Mouse (Mus musculus) neural tube, embryonic 14.5 days (tissue): ENCODE data around the gene Tldc1. TPM values are rescaled to one million over a fixed set of nuclear protein-coding genes. Genes with fewer than 3 reads are reported as not detected.

ENCODE experiments used
- ATAC-seq: fragments of 200-750 bp; cut with Nextera tagmentation; 2 replicates; pipeline ENCODE4 v1.8.0; 2017; ENCODE audit warnings: low read depth, mild to moderate bottlenecking, moderate TSS enrichment, moderate library complexity
- H3K27ac ChIP-seq: fragments of 300-500 bp; sonication (generic); 2 replicates; pipeline ENCODE4 v1.5.1; 2014; ENCODE audit warnings: low read depth, mild to moderate bottlenecking, control low read depth, low read length, moderate library complexity, mixed read lengths
- H3K27me3 ChIP-seq: fragments of 300-500 bp; sonication (generic); 2 replicates; pipeline ENCODE4 v1.6.1; 2014; ENCODE audit warnings: low read length; ENCODE audit not compliant: control insufficient read depth, insufficient read depth
- H3K36me3 ChIP-seq: fragments of 300-500 bp; sonication (generic); 2 replicates; pipeline ENCODE4 v1.6.1; 2014; ENCODE audit warnings: low read length, mixed read lengths; ENCODE audit not compliant: control insufficient read depth, insufficient read depth
- H3K4me1 ChIP-seq: fragments of 300-500 bp; sonication (generic); 2 replicates; pipeline ENCODE4 v1.6.1; 2014; ENCODE audit warnings: low read length; ENCODE audit not compliant: control insufficient read depth, insufficient read depth
- H3K4me2 ChIP-seq: fragments of 300-500 bp; sonication (generic); 2 replicates; pipeline ENCODE4 v1.6.1; 2014; ENCODE audit warnings: mild to moderate bottlenecking, low read depth, low read length, control low read depth
- H3K4me3 ChIP-seq: fragments of 300-500 bp; sonication (generic); 2 replicates; pipeline ENCODE4 v1.5.1; 2014; ENCODE audit warnings: low read depth, low read length, control low read depth, mixed read lengths
- H3K9ac ChIP-seq: fragments of 300-500 bp; sonication (generic); replicated peaks from 2 replicates; pipeline ENCODE4 v1.6.1; 2014; ENCODE audit warnings: low read depth, mild to moderate bottlenecking, control low read depth, low read length, mixed read lengths
- H3K9me3 ChIP-seq: fragments of 300-500 bp; sonication (generic); 2 replicates; pipeline ENCODE4 v1.6.1; 2016; ENCODE audit warnings: low read length; ENCODE audit not compliant: control insufficient read depth
- WGBS: fragments of 180-500 bp; shearing (Covaris S2); extraction: QIAGEN DNeasy Blood & Tissue Kit; methylation state at CpG from one replicate; pipeline ENCODE4 v1.1.7; 2014; 5-methylcytosine and 5-hydroxymethylcytosine counted together
- polyA plus RNA-seq: library from polyadenylated mRNA; unstranded; fragments of >200 nt; fragmentation: Nextera tagmentation; extraction: Ambion mirVana; gene quantifications from 2 replicates; pipeline ENCODE4 v1.2.1, GENCODE M21; 2014

The Tldc1 gene
- polyA plus RNA-seq, 1 experiment from 2014 or later, result 8.1 TPM

DNA sequence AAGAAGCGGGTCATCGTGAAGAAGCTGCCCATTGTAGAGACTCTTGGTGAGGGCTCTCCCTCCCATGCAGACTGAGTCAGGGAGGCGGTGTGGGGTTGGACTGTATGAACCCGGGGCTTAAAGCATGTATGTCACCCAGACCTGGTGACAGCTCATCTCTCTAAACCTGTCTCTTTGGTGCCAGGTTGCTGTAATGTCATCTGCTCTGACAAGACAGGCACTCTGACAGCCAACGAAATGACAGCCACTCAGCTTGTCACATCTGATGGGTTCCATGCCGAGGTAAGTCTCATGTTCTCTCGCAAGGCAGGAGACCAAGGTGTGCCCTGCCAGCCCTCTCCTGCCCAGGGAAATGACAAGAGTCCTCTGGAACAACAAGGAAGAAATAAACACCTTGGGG is 35.8 kb downstream of the Tldc1 start:
- H3K36me3 ChIP-seq, result no peaks in the 10 kb centered on the region
- no peaks in the 10 kb centered on the region for H3K4me1 ChIP-seq
- no peak overlapping the region for H3K27ac ChIP-seq
- no peak overlapping the region for H3K4me3 ChIP-seq
- no peaks in the 10 kb centered on the region for H3K9me3 ChIP-seq
- no peak for ATAC-seq
- no peak overlapping the region for H3K4me2 ChIP-seq
- no peak overlapping the region for H3K9ac ChIP-seq
- H3K27me3 ChIP-seq, result no peaks in the 10 kb centered on the region
- WGBS, result 89% methylated on average over 7 of the region's 7 CpGs

DNA sequence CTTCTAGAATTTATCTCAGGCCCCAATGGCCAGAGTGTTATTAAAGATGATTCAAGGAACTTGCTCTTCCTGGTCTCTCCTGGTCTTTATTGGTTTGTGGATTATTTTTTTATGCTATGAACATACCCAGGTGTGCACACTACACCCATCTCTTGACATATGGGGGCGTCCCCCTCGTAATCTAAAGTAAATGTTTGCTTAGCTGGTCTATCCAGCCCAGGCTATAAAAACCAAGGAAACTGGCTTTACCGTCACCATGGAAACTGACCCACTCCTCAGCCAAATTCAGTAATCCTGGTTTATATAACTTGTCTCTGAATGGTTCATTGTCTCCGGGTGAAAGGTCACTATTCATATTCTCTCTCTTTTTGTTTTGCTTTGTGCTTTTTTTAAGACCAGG is 37.6 kb downstream of the Tldc1 start:
- H3K4me2 ChIP-seq, result no peak overlapping the region
- H3K27ac ChIP-seq, result no peak overlapping the region
- H3K9me3 ChIP-seq, result no peaks in the 10 kb centered on the region
- 60% methylated on average over 4 of the region's 4 CpGs for WGBS
- no peak overlapping the region for H3K9ac ChIP-seq
- ATAC-seq, result no peak
- H3K36me3 ChIP-seq, result no peaks in the 10 kb centered on the region
- no peaks in the 10 kb centered on the region for H3K27me3 ChIP-seq
- H3K4me1 ChIP-seq, result no peaks in the 10 kb centered on the region
- no peak overlapping the region for H3K4me3 ChIP-seq

DNA sequence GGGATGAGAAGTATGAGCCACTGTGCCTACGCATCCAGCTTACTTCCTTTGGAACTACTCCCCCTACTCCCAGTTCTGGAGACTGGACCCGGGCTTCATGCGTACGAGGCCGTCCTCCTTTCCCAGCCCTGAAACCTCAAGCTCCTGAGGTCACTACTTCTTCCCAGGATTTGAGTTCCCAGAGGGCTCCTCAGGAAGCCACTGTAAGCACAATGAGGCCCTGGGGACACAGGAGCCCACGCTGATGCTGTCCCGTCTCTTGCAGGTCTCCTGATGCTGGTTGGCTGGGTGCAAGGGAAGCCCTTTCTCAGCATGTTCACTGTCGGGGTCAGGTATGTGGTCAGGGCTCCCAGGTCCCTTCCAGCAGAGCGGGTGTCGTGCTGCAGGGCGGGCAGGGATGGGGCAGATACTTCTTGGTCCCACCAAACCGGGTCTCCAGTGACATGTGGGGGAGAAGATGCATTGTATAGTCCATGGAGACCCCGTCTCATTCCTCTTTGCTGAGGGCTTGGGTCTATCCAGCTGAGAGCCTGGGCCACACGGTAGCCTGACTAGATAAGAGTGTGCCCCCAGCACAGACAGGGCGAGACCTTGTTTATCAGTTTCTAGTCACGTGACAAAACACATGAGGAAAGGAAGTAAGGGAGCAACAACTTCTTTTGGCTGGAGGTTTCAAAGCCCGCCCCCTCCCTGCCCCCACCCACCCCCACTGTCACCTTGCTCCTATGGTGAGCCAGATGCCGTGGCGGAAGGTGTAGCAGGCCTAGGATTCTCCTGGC is 39.9 kb downstream of the Tldc1 start:
- H3K4me2 ChIP-seq, result no peak overlapping the region
- H3K4me1 ChIP-seq, result no peaks in the 10 kb centered on the region
- WGBS, result 79% methylated on average over 19 of the region's 19 CpGs
- no peaks in the 10 kb centered on the region for H3K9me3 ChIP-seq
- H3K27me3 ChIP-seq, result no peaks in the 10 kb centered on the region
- H3K36me3 ChIP-seq, result no peaks in the 10 kb centered on the region
- no peak for ATAC-seq
- H3K9ac ChIP-seq, result no peak overlapping the region
- no peak overlapping the region for H3K27ac ChIP-seq
- H3K4me3 ChIP-seq, result no peak overlapping the region

DNA sequence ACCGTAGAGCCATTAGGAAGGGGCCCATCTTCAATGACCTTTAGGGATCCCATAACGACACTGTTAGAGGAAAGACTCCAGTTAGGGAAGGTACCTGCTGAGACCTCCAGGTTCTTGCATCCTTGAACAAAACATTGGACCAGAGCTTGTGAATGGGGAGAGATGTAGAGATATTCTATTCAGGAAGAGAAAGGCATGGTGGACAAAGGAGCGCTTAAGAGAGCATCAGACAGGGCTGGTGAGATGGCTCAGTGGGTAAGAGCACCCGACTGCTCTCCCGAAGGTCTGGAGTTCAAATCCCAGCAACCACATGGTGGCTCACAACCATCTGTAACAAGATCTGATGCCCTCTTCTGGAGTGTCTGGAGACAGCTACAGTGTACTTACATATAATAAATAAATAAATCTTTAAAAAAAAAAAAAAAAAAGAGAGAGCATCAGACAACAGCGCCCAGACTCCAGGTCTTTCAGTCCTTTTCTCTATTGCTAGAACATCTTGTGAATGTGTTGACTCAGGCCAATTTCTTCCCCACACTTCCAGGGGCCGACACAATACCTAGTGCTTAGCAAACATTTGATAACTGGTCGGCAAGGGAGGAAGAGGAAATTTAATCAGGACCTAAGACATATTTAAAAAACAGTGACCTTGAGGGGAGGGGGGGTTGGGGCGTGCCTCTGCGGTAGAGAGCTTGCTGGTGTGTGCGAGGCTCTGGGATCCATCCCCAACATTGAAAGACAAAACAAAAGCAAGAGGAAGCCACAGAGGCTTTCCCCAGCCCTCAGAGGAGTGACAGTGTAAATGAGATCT is 40.9 kb downstream of the Tldc1 start:
- no peak for ATAC-seq
- no peak overlapping the region for H3K4me3 ChIP-seq
- no peak overlapping the region for H3K9ac ChIP-seq
- no peaks in the 10 kb centered on the region for H3K27me3 ChIP-seq
- H3K27ac ChIP-seq, result no peak overlapping the region
- WGBS, result 85% methylated on average over 11 of the region's 11 CpGs
- no peak overlapping the region for H3K4me2 ChIP-seq
- no peaks in the 10 kb centered on the region for H3K36me3 ChIP-seq
- H3K9me3 ChIP-seq, result no peaks in the 10 kb centered on the region
- H3K4me1 ChIP-seq, result no peaks in the 10 kb centered on the region

DNA sequence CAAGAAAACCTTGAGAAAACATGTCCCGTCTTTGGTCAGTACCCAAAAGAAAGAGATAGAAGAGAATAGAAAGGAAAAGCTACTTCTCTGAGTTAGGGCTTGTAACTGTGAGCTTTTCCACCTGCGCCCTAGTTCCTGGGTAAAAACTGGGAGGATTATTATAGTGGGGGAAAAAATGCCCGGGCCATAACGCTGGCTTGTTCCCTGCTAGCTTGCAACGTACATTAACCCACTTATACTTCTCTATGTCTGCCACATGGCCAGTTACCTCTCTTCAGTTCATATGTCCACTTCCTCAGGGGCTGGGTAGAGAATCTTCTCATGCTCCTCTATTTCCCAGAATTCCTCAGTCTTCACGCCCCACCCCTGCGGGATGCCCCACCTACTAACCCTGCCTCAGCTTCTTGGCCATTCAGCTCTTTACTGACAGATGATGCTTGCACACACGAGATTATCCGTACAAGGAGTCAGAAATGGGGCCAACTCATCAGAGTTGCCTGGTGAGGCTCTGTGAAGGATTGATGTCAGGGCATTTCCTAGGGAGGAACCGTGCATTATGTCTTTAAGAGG is 41.8 kb downstream of the Tldc1 start:
- no peak overlapping the region for H3K9ac ChIP-seq
- H3K4me3 ChIP-seq, result no peak overlapping the region
- no peaks in the 10 kb centered on the region for H3K27me3 ChIP-seq
- H3K9me3 ChIP-seq, result no peaks in the 10 kb centered on the region
- WGBS, result 88% methylated on average over 10 of the region's 10 CpGs
- ATAC-seq, result no peak
- no peak overlapping the region for H3K27ac ChIP-seq
- H3K4me2 ChIP-seq, result no peak overlapping the region
- H3K4me1 ChIP-seq, result no peaks in the 10 kb centered on the region
- H3K36me3 ChIP-seq, result no peaks in the 10 kb centered on the region

DNA sequence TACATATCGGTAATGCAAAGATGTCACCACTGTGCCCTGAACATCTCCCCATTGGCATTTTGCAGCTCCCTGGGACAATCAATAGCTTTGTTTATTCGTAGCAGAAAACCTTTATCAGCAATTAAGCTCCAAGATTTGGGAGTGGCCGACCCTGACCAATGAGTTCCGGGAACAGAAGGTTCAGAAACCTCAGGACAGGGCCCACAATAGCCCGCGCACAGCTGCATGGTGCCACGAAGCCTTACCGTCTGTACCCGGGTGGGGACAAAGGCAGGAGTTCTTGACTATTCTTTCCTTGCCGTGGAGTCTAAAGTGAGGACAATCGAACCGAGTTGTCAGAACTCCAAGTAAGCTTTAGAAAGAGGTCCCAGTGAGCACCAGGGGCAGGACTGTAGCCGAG is 46.1 kb downstream of the Tldc1 start:
- no peak for ATAC-seq
- H3K4me3 ChIP-seq, result no peak overlapping the region
- no peak overlapping the region for H3K27ac ChIP-seq
- 80% methylated on average over 13 of the region's 13 CpGs for WGBS
- no peaks in the 10 kb centered on the region for H3K4me1 ChIP-seq
- H3K9me3 ChIP-seq, result no peaks in the 10 kb centered on the region
- H3K36me3 ChIP-seq, result no peaks in the 10 kb centered on the region
- no peak overlapping the region for H3K9ac ChIP-seq
- H3K4me2 ChIP-seq, result no peak overlapping the region
- no peaks in the 10 kb centered on the region for H3K27me3 ChIP-seq

DNA sequence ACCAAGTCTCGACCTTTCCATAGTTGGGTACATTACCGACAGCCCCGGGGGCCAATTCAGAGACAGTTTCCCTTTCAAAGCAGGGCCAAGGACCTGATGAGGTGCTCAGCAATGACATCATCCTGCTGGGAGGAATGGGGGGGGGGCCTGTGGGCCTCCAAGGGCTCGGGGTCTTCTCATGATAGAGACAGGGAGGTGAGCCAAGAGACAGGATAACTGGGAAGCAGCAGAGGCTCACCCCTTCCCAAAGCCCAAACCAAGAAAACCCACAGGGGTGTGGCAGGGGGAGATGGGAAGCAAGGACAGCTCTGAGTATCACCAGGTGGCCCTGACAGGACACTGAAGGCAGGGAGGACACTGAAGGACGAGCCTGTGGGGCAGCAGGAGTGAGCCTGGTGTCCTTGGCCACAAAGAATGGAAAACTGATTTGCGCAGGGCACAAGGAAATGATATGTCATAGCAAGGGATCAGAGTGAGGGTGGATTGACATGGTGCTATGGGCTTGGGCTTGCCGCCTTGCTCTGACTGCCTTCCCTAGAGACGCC is 49.8 kb downstream of the Tldc1 start:
- no peak overlapping the region for H3K4me2 ChIP-seq
- H3K9ac ChIP-seq, result no peak overlapping the region
- H3K9me3 ChIP-seq, result no peaks in the 10 kb centered on the region
- no peak overlapping the region for H3K27ac ChIP-seq
- no peaks in the 10 kb centered on the region for H3K27me3 ChIP-seq
- no peaks in the 10 kb centered on the region for H3K4me1 ChIP-seq
- ATAC-seq, result no peak
- WGBS, result 91% methylated on average over 8 of the region's 8 CpGs
- H3K4me3 ChIP-seq, result no peak overlapping the region
- no peaks in the 10 kb centered on the region for H3K36me3 ChIP-seq

DNA sequence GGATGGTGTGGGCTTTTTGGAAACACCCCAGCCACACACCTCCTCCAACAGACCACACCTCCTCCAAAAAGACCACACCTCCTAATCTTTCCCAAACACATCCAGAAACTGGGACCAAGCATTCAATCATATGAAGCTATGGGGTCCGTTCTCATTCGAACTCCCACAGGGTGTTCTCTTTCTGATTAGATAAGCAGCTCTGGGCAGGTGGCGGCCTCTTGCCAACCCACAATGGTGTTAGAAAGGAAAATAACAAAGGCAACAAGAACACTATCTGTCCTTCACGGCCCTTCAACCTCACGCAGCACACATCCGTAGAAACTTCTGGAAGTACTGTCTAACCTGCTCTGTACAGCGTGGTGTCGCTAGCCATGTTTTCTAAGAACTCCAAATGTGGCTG is 51.1 kb downstream of the Tldc1 start:
- Histone ChIP-seq H3K4me1 (no peaks in the 10 kb centered on the region), H3K4me2 (no peak overlapping the region), H3K36me3 (no peaks in the 10 kb centered on the region), H3K4me3 (no peak overlapping the region), H3K9me3 (no peaks in the 10 kb centered on the region), H3K27ac (no peak overlapping the region), H3K27me3 (no peaks in the 10 kb centered on the region), H3K9ac (no peak overlapping the region)
- WGBS, result 89% methylated on average over 8 of the region's 8 CpGs
- no peak for ATAC-seq

DNA sequence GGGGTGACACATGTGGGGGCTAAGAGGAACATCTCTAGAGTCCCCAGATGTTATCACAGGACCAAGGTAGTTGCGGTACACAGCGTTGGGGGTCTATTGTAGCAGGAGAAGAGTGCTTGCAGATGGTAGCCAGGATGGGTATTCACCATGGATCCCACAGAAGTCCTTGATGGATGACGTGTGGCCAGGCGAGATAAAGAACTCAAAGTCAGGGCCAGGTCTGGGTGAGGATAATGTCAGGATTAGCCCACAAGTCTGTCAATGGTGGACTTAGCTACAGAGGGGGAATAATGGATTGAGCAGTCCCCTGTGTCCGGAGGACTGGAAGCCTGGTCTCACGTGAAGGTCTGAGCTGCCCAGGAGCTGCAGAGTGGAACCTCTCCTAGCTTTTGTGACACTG is 53.6 kb downstream of the Tldc1 start:
- WGBS, result 90% methylated on average over 6 of the region's 6 CpGs
- H3K27ac ChIP-seq, result no peak overlapping the region
- no peak overlapping the region for H3K4me3 ChIP-seq
- H3K36me3 ChIP-seq, result no peaks in the 10 kb centered on the region
- H3K9ac ChIP-seq, result no peak overlapping the region
- no peak for ATAC-seq
- no peaks in the 10 kb centered on the region for H3K4me1 ChIP-seq
- H3K27me3 ChIP-seq, result no peaks in the 10 kb centered on the region
- H3K9me3 ChIP-seq, result no peaks in the 10 kb centered on the region
- H3K4me2 ChIP-seq, result no peak overlapping the region
